Mouse (Mus musculus): ENCODE results near the gene Snd1. TPM values are rescaled to one million over a fixed set of nuclear protein-coding genes. Genes with fewer than 3 reads are reported as not detected.
"Not testable (repeated sequence)": the region's sequence is repeated elsewhere in the genome, so short reads cannot be mapped to it uniquely, and the experiment has no call there.

Gene Snd1
- total RNA-seq, 2 experiments from 2014 or later, result 110 to 112 TPM

- no peak overlapping the region for H3K27ac ChIP-seq
- DNase-seq (ENCODE audit: low spot score in 2 of 2), result no peak
- no peak for TF ChIP-seq CTCF (conservative IDR thresholded peaks at IDR 0.05)
- H3K4me3 ChIP-seq, result no peak overlapping the region
These were observed 15.7 kb downstream of the Snd1 start for GRCm38 (mm10) chr6:28490612-28491011.

GRCm38 (mm10) chr6:28491198-28491597, 16.3 kb downstream of the Snd1 start:
- Histone ChIP-seq H3K4me3 (no peak overlapping the region), H3K27ac (no peak overlapping the region)
- DNase-seq (ENCODE audit: low spot score in 2 of 2), result no peak
- TF ChIP-seq CTCF (conservative IDR thresholded peaks at IDR 0.05), result no peak

- no peak for DNase-seq (ENCODE audit: low spot score in 2 of 2)
- Histone ChIP-seq H3K4me3 (no peak overlapping the region), H3K27ac (no peak overlapping the region)
- no peak for TF ChIP-seq CTCF (conservative IDR thresholded peaks at IDR 0.05)
These were observed 22.9 kb downstream of the Snd1 start for GRCm38 (mm10) chr6:28497837-28498236.

GRCm38 (mm10) chr6:28502576-28502975, 27.6 kb downstream of the Snd1 start:
- DNase-seq (ENCODE audit: low spot score in 2 of 2), result no peak
- no peak for TF ChIP-seq CTCF (conservative IDR thresholded peaks at IDR 0.05)

GRCm38 (mm10) chr6:28503148-28503547, 28.2 kb downstream of the Snd1 start:
- no peak for DNase-seq (ENCODE audit: low spot score in 2 of 2)
- Histone ChIP-seq H3K27ac (no peak overlapping the region), H3K4me3 (no peak overlapping the region)
- TF ChIP-seq CTCF (conservative IDR thresholded peaks at IDR 0.05), result no peak

More at GRCm38 (mm10) chr6:28502576-28502975, 27.6 kb downstream of the Snd1 start:
- H3K27ac ChIP-seq, result no peak overlapping the region
- no peak overlapping the region for H3K4me3 ChIP-seq

- TF ChIP-seq CTCF (conservative IDR thresholded peaks at IDR 0.05), result no peak
- no peak for DNase-seq (ENCODE audit: low spot score in 2 of 2)
- H3K27ac ChIP-seq, result no peak overlapping the region
- H3K4me3 ChIP-seq, result no peak overlapping the region
These were observed 29.7 kb downstream of the Snd1 start for GRCm38 (mm10) chr6:28504611-28505010.

GRCm38 (mm10) chr6:28507759-28508158, 32.8 kb downstream of the Snd1 start:
- 0 out of 2 replicates have a peak overlapping the region, but pooled peaks have one; percentile 32 for H3K27ac ChIP-seq
- DNase-seq (ENCODE audit: low spot score in 2 of 2), result no peak
- no peak for TF ChIP-seq CTCF (conservative IDR thresholded peaks at IDR 0.05)
- H3K4me3 ChIP-seq, result no peak overlapping the region

GRCm38 (mm10) chr6:28514195-28514594, 39.3 kb downstream of the Snd1 start:
- DNase-seq (ENCODE audit: low spot score in 2 of 2), result no peak
- no peak overlapping the region for H3K4me3 ChIP-seq
- no peak overlapping the region for H3K27ac ChIP-seq
- TF ChIP-seq CTCF (conservative IDR thresholded peaks at IDR 0.05), result no peak

- no peak overlapping the region for H3K4me3 ChIP-seq
- no peak overlapping the region for H3K27ac ChIP-seq
- no peak for DNase-seq (ENCODE audit: low spot score in 2 of 2)
- TF ChIP-seq CTCF (conservative IDR thresholded peaks at IDR 0.05), result no peak
These were observed 40.0 kb downstream of the Snd1 start for GRCm38 (mm10) chr6:28514830-28515350.

GRCm38 (mm10) chr6:28516618-28517017, 41.7 kb downstream of the Snd1 start:
- DNase-seq (ENCODE audit: low spot score in 2 of 2), result no peak
- Histone ChIP-seq H3K4me3 (no peak overlapping the region), H3K27ac (peak overlapping the region; percentile 53; the same call in 1 of the 2 replicates)
- no peak for TF ChIP-seq CTCF (conservative IDR thresholded peaks at IDR 0.05)

GRCm38 (mm10) chr6:28517050-28517449, 42.1 kb downstream of the Snd1 start:
- peak overlapping the region; percentile 53; the same call in 1 of the 2 replicates for H3K27ac ChIP-seq
- H3K4me3 ChIP-seq, result no peak overlapping the region
- TF ChIP-seq CTCF (conservative IDR thresholded peaks at IDR 0.05), result no peak
- no peak for DNase-seq (ENCODE audit: low spot score in 2 of 2)

- no peak for DNase-seq (ENCODE audit: low spot score in 2 of 2)
- Histone ChIP-seq H3K4me3 (no peak overlapping the region), H3K27ac (no peak overlapping the region)
- no peak for TF ChIP-seq CTCF (conservative IDR thresholded peaks at IDR 0.05)
These were observed 44.5 kb downstream of the Snd1 start for GRCm38 (mm10) chr6:28519426-28519825.

GRCm38 (mm10) chr6:28520787-28521186, 45.8 kb downstream of the Snd1 start:
- not testable (repeated sequence) for H3K4me3 ChIP-seq; H3K27ac ChIP-seq; DNase-seq (ENCODE audit: low spot score in 2 of 2)
- peak; percentile 51 for TF ChIP-seq CTCF (conservative IDR thresholded peaks at IDR 0.05)

GRCm38 (mm10) chr6:28521416-28521815, 46.5 kb downstream of the Snd1 start:
- no peak overlapping the region for H3K27ac ChIP-seq
- no peak for DNase-seq (ENCODE audit: low spot score in 2 of 2)
- TF ChIP-seq CTCF (conservative IDR thresholded peaks at IDR 0.05), result no peak
- H3K4me3 ChIP-seq, result no peak overlapping the region
